Mouse (Mus musculus): ENCODE results near the gene Zfp940.

Zfp940 gene

GRCm38 (mm10) chr7:29792906-29793305 lies 60.6 kb downstream of the Zfp940 start:
- no peak for DNase-seq

DNA sequence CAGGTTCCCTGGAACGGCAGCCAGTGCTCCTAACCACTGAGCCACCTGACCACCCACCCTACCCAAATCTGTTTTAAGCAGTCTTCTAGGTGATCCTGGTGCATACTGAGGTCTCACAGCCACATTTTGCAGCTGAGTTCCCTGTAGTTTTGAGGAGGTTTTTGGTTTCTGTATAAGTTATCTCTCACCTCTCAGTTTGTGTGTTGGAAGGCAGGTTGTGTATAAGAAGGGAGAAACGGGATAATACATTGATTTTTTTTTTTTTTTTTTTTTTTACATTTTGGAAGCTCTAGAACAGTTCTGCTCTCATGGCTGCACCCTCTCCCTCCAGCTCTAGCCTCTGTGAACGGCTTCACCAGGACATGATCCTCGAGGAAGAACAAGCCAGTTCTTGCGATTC lies 67.6 kb downstream of the Zfp940 start:
- no peak for DNase-seq

- no peak for DNase-seq
Measured at GRCm38 (mm10) chr7:29785023-29785422, 68.4 kb downstream of the Zfp940 start.

GRCm38 (mm10) chr7:29783871-29784551 lies 69.5 kb downstream of the Zfp940 start, which contains the start of gene Zfp30:
TSS of gene Zfp30 (plus strand) at chr7:29783998.
- peak; percentile 85 for DNase-seq

All from kidney, adult 18-20 months (tissue).